Mouse (Mus musculus) testis, adult 2 months (tissue): Measurements from ENCODE around the gene Prdx2.

Experiments
- CTCF ChIP-seq: fragments of 200-500 bp; IDR thresholded peaks from 2 replicates; pipeline ENCODE4 v1.5.1; 2012; ENCODE audit warnings: low read depth, mild to moderate bottlenecking, inconsistent platforms, low read length, moderate library complexity; ENCODE audit not compliant: control insufficient read depth, insufficient read depth, insufficient replicate concordance
- POLR2A ChIP-seq: fragments of 200-500 bp; IDR thresholded peaks from 2 replicates; pipeline ENCODE4 v1.6.1; 2012; ENCODE audit warnings: low read depth, mild to moderate bottlenecking, inconsistent platforms, low read length, moderate library complexity; ENCODE audit not compliant: control insufficient read depth

DNA sequence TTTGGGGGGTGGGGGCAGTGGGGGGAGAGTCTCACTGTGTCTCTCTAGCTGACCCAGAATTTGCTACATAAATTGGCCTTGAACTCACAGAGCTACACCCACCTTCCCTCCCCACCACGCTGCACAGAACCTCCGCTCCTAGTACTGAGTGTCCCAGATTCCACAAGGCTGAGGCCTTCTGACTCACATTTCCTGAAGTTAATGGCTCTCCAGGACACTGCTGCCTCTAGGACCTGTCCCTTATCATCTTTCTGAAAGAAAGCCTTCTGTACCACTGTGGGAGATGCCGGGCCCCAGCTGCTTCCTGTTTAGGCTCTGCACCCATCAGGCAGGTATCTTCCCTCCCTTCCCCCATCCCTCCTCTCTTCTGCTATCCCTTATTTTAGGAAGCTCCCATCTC, 2.8 kb upstream of the Prdx2 start:
- no peak for TF ChIP-seq CTCF
- TF ChIP-seq POLR2A, result no peak
